Mouse (Mus musculus): ENCODE data around the gene Rd3l.
"Not testable (repeated sequence)": the region's sequence is repeated elsewhere in the genome, so short reads cannot be mapped to it uniquely, and the experiment has no call there.

- not testable (repeated sequence) for TF ChIP-seq CTCF (IDR thresholded peaks at IDR 0.05; ENCODE audit: borderline replicate concordance, extremely low read depth, insufficient read depth, insufficient read length); POLR2A (IDR thresholded peaks at IDR 0.05; ENCODE audit: borderline replicate concordance, extremely low read depth, insufficient read depth, insufficient read length, poor library complexity, severe bottlenecking)
Observed at GRCm38 (mm10) chr12:111945765-111946655, 35.1 kb downstream of the Rd3l start.
